In the genomic region with DNA sequence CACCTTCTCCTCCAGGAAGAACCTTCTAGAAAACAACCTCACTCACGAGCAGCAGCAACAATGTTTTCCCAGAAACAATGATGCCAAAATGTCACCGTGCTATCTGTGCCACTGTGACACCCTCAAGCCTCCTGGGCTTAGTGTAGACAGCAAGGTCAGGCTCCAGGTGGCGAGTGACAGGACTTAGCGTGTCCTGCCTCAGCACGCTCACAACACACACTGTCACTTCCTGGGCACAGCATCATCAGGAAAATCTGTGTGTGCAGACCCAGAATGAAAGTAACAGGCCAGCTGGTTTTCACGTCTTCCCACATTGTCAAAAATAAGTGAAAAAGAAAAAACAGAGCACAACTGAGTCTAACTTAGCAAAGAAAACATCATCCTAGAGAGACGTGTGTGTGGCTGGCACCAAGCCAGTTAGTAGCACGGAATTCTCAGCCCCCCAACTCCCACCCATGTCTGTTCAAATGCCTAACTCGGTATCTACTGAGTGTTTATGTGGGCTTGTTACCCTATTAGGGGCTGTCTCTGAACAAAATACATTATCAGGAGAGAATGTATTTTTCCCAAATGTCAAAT, we compare ENCODE assay signal across 21 mouse cellular contexts.
DNase-seq lines count a peak whose midpoint lies in the region; ATAC-seq and TF ChIP-seq lines count a peak whose summit lies in the region.
"Had no signal": no experiment of that assay in that cellular context is flagged by ENCODE, and none has a peak within 500 bp of the region (broad histone marks: within the 10 kb centered on the region; RNA-seq: fewer than 3 reads in every experiment).

No protein-coding gene starts in this region.

- no peaks in the 10 kb centered on the region for H3K4me1 ChIP-seq in forebrain, postnatal 0 days (ENCODE audit: insufficient read depth)
- no peaks in the 10 kb centered on the region for H3K4me1 ChIP-seq in forebrain, embryonic 10.5 days
- H3K4me1 ChIP-seq in lung, embryonic 14.5 days (ENCODE audit: insufficient read depth): peaks cover 3% of the 10 kb centered on the region; the same call in 1 of the 2 replicates
- H3K4me1 ChIP-seq in lung, adult 2 months (ENCODE audit: control insufficient read depth, insufficient read depth, low read length): no peaks in the 10 kb centered on the region
- no peaks in the 10 kb centered on the region for H3K4me1 ChIP-seq in liver, embryonic 11.5 days (replicated peaks; ENCODE audit: control insufficient read depth, insufficient read depth, low read length)
- H3K4me1 ChIP-seq: hindbrain, embryonic 10.5 days; intestine, embryonic 15.5 days; liver, embryonic 12.5 days had no signal

- no peaks in the 10 kb centered on the region for H3K27me3 ChIP-seq in forebrain, postnatal 0 days (ENCODE audit: insufficient read depth, low read length)
- H3K27me3 ChIP-seq in forebrain, embryonic 10.5 days (ENCODE audit: poor library complexity, severe bottlenecking): no peaks in the 10 kb centered on the region
- H3K27me3 ChIP-seq in lung, embryonic 14.5 days (ENCODE audit: insufficient read depth, low read length): no peaks in the 10 kb centered on the region
- H3K27me3 ChIP-seq in liver, embryonic 11.5 days (replicated peaks; ENCODE audit: control insufficient read depth, insufficient read depth, low read length): no peaks in the 10 kb centered on the region
- H3K27me3 ChIP-seq: intestine, embryonic 15.5 days; limb, embryonic 12.5 days; liver, embryonic 12.5 days had no signal

- H3K9ac ChIP-seq in forebrain, postnatal 0 days: no peak overlapping the region
- H3K9ac ChIP-seq in lung, embryonic 14.5 days: no peak overlapping the region
- H3K9ac ChIP-seq in liver, embryonic 11.5 days (ENCODE audit: low read depth, low read length): no peak overlapping the region
- H3K9ac ChIP-seq: intestine, embryonic 15.5 days; limb, embryonic 12.5 days; liver, embryonic 12.5 days had no signal

- no peak overlapping the region for H3K4me2 ChIP-seq in forebrain, postnatal 0 days (ENCODE audit: low read depth)
- H3K4me2 ChIP-seq in lung, embryonic 14.5 days: no peak overlapping the region; the same call in 1 of the 2 replicates
- no peak overlapping the region for H3K4me2 ChIP-seq in liver, embryonic 11.5 days
- H3K4me2 ChIP-seq: intestine, embryonic 15.5 days; limb, embryonic 12.5 days; liver, embryonic 12.5 days had no signal

- WGBS in forebrain, postnatal 0 days: 54% methylated on average over 9 of the region's 9 CpGs
- 89% methylated on average over 9 of the region's 9 CpGs for WGBS in forebrain, embryonic 10.5 days
- WGBS in lung, embryonic 14.5 days: 29% methylated on average over 9 of the region's 9 CpGs
- 49% methylated on average over 9 of the region's 9 CpGs for WGBS in lung, adult 2 months
- 69% methylated on average over 9 of the region's 9 CpGs for WGBS in liver, embryonic 11.5 days

- no peaks in the 10 kb centered on the region for H3K36me3 ChIP-seq in forebrain, postnatal 0 days (ENCODE audit: insufficient read depth)
- no peaks in the 10 kb centered on the region for H3K36me3 ChIP-seq in forebrain, embryonic 10.5 days (replicated peaks)
- H3K36me3 ChIP-seq in lung, embryonic 14.5 days (ENCODE audit: insufficient read depth): no peaks in the 10 kb centered on the region
- no peaks in the 10 kb centered on the region for H3K36me3 ChIP-seq in liver, embryonic 11.5 days (ENCODE audit: control insufficient read depth, insufficient read depth, low read length)
- H3K36me3 ChIP-seq: heart, embryonic 10.5 days; hindbrain, embryonic 10.5 days; intestine, embryonic 15.5 days; limb, embryonic 12.5 days; liver, embryonic 12.5 days had no signal

- ATAC-seq in forebrain, postnatal 0 days: peak; percentile 40
- peak; percentile 83 for ATAC-seq in lung, embryonic 14.5 days (ENCODE audit: insufficient read depth)
- no peak for ATAC-seq in liver, embryonic 11.5 days (replicated peaks; ENCODE audit: low FRiP score)
- ATAC-seq: hindbrain, embryonic 16.5 days; intestine, embryonic 15.5 days; liver, embryonic 12.5 days had no signal

- no peak for TF ChIP-seq CTCF in forebrain, postnatal 0 days (IDR thresholded peaks at IDR 0.05; ENCODE audit: low read depth)
- TF ChIP-seq CTCF in lung, embryonic 14.5 days (IDR thresholded peaks at IDR 0.05; ENCODE audit: low read depth): no peak
- TF ChIP-seq CTCF in lung, adult 2 months (IDR thresholded peaks at IDR 0.05; ENCODE audit: insufficient read depth, low read length): no peak
- TF ChIP-seq CTCF in brain, embryonic 14.5 days (IDR thresholded peaks at IDR 0.05; ENCODE audit: borderline replicate concordance, extremely low read depth, insufficient read depth, insufficient read length): no peak

- H3K4me3 ChIP-seq in forebrain, postnatal 0 days (ENCODE audit: low read depth, low read length): no peak overlapping the region
- H3K4me3 ChIP-seq in forebrain, embryonic 10.5 days: no peak overlapping the region
- H3K4me3 ChIP-seq in lung, embryonic 14.5 days (ENCODE audit: low read depth, low read length): no peak overlapping the region
- H3K4me3 ChIP-seq in lung, adult 2 months (replicated peaks; ENCODE audit: extremely low read depth, low read depth, low read length): no peak overlapping the region
- no peak overlapping the region for H3K4me3 ChIP-seq in liver, embryonic 11.5 days (ENCODE audit: low read depth, low read length)
- H3K4me3 ChIP-seq: heart, embryonic 10.5 days; hindbrain, embryonic 10.5 days; intestine, embryonic 15.5 days; limb, embryonic 12.5 days; liver, embryonic 12.5 days had no signal

- 0 out of 2 replicates have a peak overlapping the region, but pooled peaks have one; percentile 29 for H3K27ac ChIP-seq in forebrain, postnatal 0 days (ENCODE audit: low read depth, low read length)
- no peak overlapping the region for H3K27ac ChIP-seq in forebrain, embryonic 10.5 days
- no peak overlapping the region for H3K27ac ChIP-seq in lung, embryonic 14.5 days (ENCODE audit: low read depth)
- H3K27ac ChIP-seq in liver, embryonic 11.5 days (ENCODE audit: low read depth, low read length): no peak overlapping the region
- H3K27ac ChIP-seq: heart, embryonic 10.5 days; hindbrain, embryonic 10.5 days; intestine, embryonic 15.5 days; limb, embryonic 12.5 days; liver, embryonic 12.5 days; macrophage had no signal

- TF ChIP-seq POLR2A in lung, adult 2 months (IDR thresholded peaks at IDR 0.05; ENCODE audit: borderline replicate concordance, extremely low read depth, low read depth, low read length): no peak
- TF ChIP-seq POLR2A in brain, embryonic 14.5 days (IDR thresholded peaks at IDR 0.05; ENCODE audit: borderline replicate concordance, extremely low read depth, insufficient read depth, insufficient read length, poor library complexity, severe bottlenecking): no peak

- peak; percentile 35 for DNase-seq in forebrain, postnatal 0 days
- DNase-seq in forebrain, embryonic 10.5 days (ENCODE audit: extremely low spot score, low spot score): no peak
- DNase-seq in lung, embryonic 14.5 days: peak; percentile 86
- no peak for DNase-seq in lung, adult 2 months
- DNase-seq in brain, embryonic 14.5 days (ENCODE audit: low read depth): peak; percentile 47
- peak; percentile 41 for DNase-seq in lung, postnatal 10 days
- no peak for DNase-seq in cerebellum, postnatal 25 days
- no peak for DNase-seq in liver, embryonic 11.5 days (ENCODE audit: low spot score)
- DNase-seq: adrenal gland, postnatal 36 days; cerebellum, adult 18-20 months; cerebellum, postnatal 14 days; kidney, adult 8-10 months; kidney, postnatal 36 days; spleen, adult 18-20 months had no signal

- H3K9me3 ChIP-seq in forebrain, postnatal 0 days (ENCODE audit: low read length): no peaks in the 10 kb centered on the region
- H3K9me3 ChIP-seq in forebrain, embryonic 10.5 days: no peaks in the 10 kb centered on the region
- H3K9me3 ChIP-seq in lung, embryonic 14.5 days (ENCODE audit: low read depth, low read length): no peaks in the 10 kb centered on the region
- no peaks in the 10 kb centered on the region for H3K9me3 ChIP-seq in liver, embryonic 11.5 days (ENCODE audit: control insufficient read depth, low read length)
- H3K9me3 ChIP-seq: heart, embryonic 10.5 days; hindbrain, embryonic 10.5 days; intestine, embryonic 15.5 days; limb, embryonic 12.5 days; liver, embryonic 12.5 days had no signal

Comparison
In these comparisons a context has a peak if more than half of its experiments do, and no peak if none do; other contexts are left out.
1. DNase-seq: peak in forebrain, postnatal 0 days (single experiment), lung, embryonic 14.5 days (single experiment), brain, embryonic 14.5 days (single experiment) and lung, postnatal 10 days (single experiment); none in forebrain, embryonic 10.5 days (single experiment), lung, adult 2 months (single experiment), cerebellum, postnatal 25 days (0 of 2) and liver, embryonic 11.5 days (single experiment).